15 mouse cellular contexts compared by ENCODE assay signal in the genomic region with DNA sequence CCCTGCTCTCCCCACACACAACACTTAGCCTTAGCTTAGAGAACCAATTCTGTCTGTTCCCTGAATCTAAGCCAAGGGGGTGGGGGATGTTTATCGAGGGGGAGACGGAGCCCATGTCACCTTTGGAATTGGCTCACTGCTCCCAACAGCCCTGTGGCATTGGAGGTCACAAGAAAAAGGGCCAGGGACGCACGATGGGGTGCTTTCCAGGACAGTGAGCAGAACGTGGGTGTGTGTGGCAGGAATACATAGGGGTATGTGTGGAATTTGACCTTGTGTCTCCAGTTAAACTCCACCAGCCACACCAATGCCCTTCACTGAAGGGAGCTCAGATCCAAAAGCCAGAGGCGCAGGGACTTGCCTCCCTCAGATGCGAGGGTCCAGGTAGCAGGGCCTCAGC.
DNase-seq lines count a peak whose midpoint lies in the region; ATAC-seq and TF ChIP-seq lines count a peak whose summit lies in the region.
"Had no signal": no experiment of that assay in that cellular context is flagged by ENCODE, and none has a peak within 500 bp of the region (broad histone marks: within the 10 kb centered on the region; RNA-seq: fewer than 3 reads in every experiment).

No protein-coding gene starts in this region.

- H3K9me3 ChIP-seq in hindbrain, embryonic 10.5 days = no peaks in the 10 kb centered on the region
- H3K9me3 ChIP-seq in hindbrain, postnatal 0 days (ENCODE audit: low read length) = no peaks in the 10 kb centered on the region
- no peaks in the 10 kb centered on the region for H3K9me3 ChIP-seq in heart, embryonic 14.5 days (ENCODE audit: control insufficient read depth, low read length)
- H3K9me3 ChIP-seq in liver, embryonic 15.5 days (replicated peaks) = no peaks in the 10 kb centered on the region
- H3K9me3 ChIP-seq in forebrain, embryonic 12.5 days = no peaks in the 10 kb centered on the region

- no peaks in the 10 kb centered on the region for H3K36me3 ChIP-seq in hindbrain, embryonic 10.5 days
- no peaks in the 10 kb centered on the region for H3K36me3 ChIP-seq in hindbrain, postnatal 0 days (ENCODE audit: insufficient read depth, low read length)
- no peaks in the 10 kb centered on the region for H3K36me3 ChIP-seq in heart, embryonic 14.5 days (ENCODE audit: control insufficient read depth, insufficient read depth, low read length)
- no peaks in the 10 kb centered on the region for H3K36me3 ChIP-seq in liver, embryonic 15.5 days (replicated peaks)
- H3K36me3 ChIP-seq in forebrain, embryonic 12.5 days (replicated peaks) = no peaks in the 10 kb centered on the region

- H3K4me3 ChIP-seq in hindbrain, embryonic 10.5 days = no peak overlapping the region
- no peak overlapping the region for H3K4me3 ChIP-seq in hindbrain, postnatal 0 days (ENCODE audit: low read length)
- H3K4me3 ChIP-seq in heart, embryonic 14.5 days (ENCODE audit: control insufficient read depth in 1 of 2, insufficient read depth in 1 of 2, low read depth in 1 of 2, low read length in 2 of 2) = no peak overlapping the region
- no peak overlapping the region for H3K4me3 ChIP-seq in liver, embryonic 15.5 days (replicated peaks)
- no peak overlapping the region for H3K4me3 ChIP-seq in forebrain, embryonic 12.5 days (replicated peaks)
- H3K4me3 ChIP-seq: myocyte had no signal

- 70% methylated on average over 7 of the region's 7 CpGs for WGBS in hindbrain, embryonic 10.5 days
- WGBS in hindbrain, postnatal 0 days = 74% methylated on average over 7 of the region's 7 CpGs
- WGBS in heart, embryonic 14.5 days = 34% methylated on average over 7 of the region's 7 CpGs
- 61% methylated on average over 7 of the region's 7 CpGs for WGBS in liver, embryonic 15.5 days (ENCODE audit: insufficient replicate concordance)
- WGBS in forebrain, embryonic 12.5 days = 79% methylated on average over 7 of the region's 7 CpGs

- H3K27ac ChIP-seq in hindbrain, embryonic 10.5 days = peak overlapping the region; percentile 12; the same call in 1 of the 2 replicates
- no peak overlapping the region for H3K27ac ChIP-seq in hindbrain, postnatal 0 days
- H3K27ac ChIP-seq in heart, embryonic 14.5 days (replicated peaks in 1 of 2; ENCODE audit: control insufficient read depth in 1 of 2, insufficient read depth in 1 of 2, low read depth in 2 of 2, low read length in 2 of 2) = peak overlapping the region; percentile 61 to 75
- no peak overlapping the region for H3K27ac ChIP-seq in liver, embryonic 15.5 days (replicated peaks)
- H3K27ac ChIP-seq in forebrain, embryonic 12.5 days = no peak overlapping the region

- no peaks in the 10 kb centered on the region for H3K27me3 ChIP-seq in hindbrain, embryonic 10.5 days (ENCODE audit: insufficient read depth, poor library complexity, severe bottlenecking)
- H3K27me3 ChIP-seq in hindbrain, postnatal 0 days (ENCODE audit: insufficient read depth, low read length) = no peaks in the 10 kb centered on the region
- H3K27me3 ChIP-seq in heart, embryonic 14.5 days (ENCODE audit: control insufficient read depth, insufficient read depth, low read length) = no peaks in the 10 kb centered on the region
- H3K27me3 ChIP-seq in liver, embryonic 15.5 days = no peaks in the 10 kb centered on the region
- H3K27me3 ChIP-seq in forebrain, embryonic 12.5 days = no peaks in the 10 kb centered on the region

- ATAC-seq in hindbrain, postnatal 0 days = no peak
- no peak for ATAC-seq in heart, embryonic 14.5 days (ENCODE audit: insufficient number of reproducible peaks, insufficient read depth, low FRiP score, low read depth)
- 0 out of 2 replicates have a peak, but pooled peaks have one; percentile 8 for ATAC-seq in liver, embryonic 15.5 days (ENCODE audit: insufficient read depth)
- no peak for ATAC-seq in forebrain, embryonic 12.5 days (ENCODE audit: low FRiP score)
- ATAC-seq: CD4-positive, CD25-positive, alpha-beta regulatory T cell, adult 4 months had no signal

- H3K9ac ChIP-seq in hindbrain, postnatal 0 days (replicated peaks; ENCODE audit: low read length) = no peak overlapping the region
- H3K9ac ChIP-seq in heart, embryonic 14.5 days (ENCODE audit: low read length) = peak overlapping the region; percentile 55
- H3K9ac ChIP-seq in liver, embryonic 15.5 days = no peak overlapping the region
- no peak overlapping the region for H3K9ac ChIP-seq in forebrain, embryonic 12.5 days

- no peak overlapping the region for H3K4me2 ChIP-seq in hindbrain, postnatal 0 days (ENCODE audit: low read depth, low read length)
- no peak overlapping the region for H3K4me2 ChIP-seq in heart, embryonic 14.5 days (ENCODE audit: low read length)
- no peak overlapping the region for H3K4me2 ChIP-seq in liver, embryonic 15.5 days
- H3K4me2 ChIP-seq in forebrain, embryonic 12.5 days = no peak overlapping the region

- TF ChIP-seq CTCF in hindbrain, postnatal 0 days (IDR thresholded peaks at IDR 0.05; ENCODE audit: low read depth) = no peak

- no peak for DNase-seq in hindbrain, embryonic 10.5 days (ENCODE audit: low spot score)
- no peak for DNase-seq in hindbrain, postnatal 0 days (ENCODE audit: low spot score)
- peak; percentile 78 for DNase-seq in kidney, adult 9 months
- no peak for DNase-seq in B cell, adult 2 months
- DNase-seq: adrenal gland, postnatal 14 days; cerebellum, postnatal 25 days; gastrocnemius, postnatal 25 days; layer of hippocampus, adult 9-11 months; right cerebral cortex, postnatal 25 days; thymus, postnatal 4 days had no signal

- peaks cover 31% of the 10 kb centered on the region for H3K4me1 ChIP-seq in hindbrain, embryonic 10.5 days (replicated peaks)
- H3K4me1 ChIP-seq in hindbrain, postnatal 0 days (ENCODE audit: insufficient read depth, low read length) = peaks cover 2% of the 10 kb centered on the region; the same call in 1 of the 2 replicates
- peaks cover 38 to 50% of the 10 kb centered on the region in 2 experiments for H3K4me1 ChIP-seq in heart, embryonic 14.5 days (ENCODE audit: control insufficient read depth in 2 of 2, insufficient read depth in 2 of 2, low read length in 2 of 2)
- H3K4me1 ChIP-seq in liver, embryonic 15.5 days (replicated peaks) = peaks cover 55% of the 10 kb centered on the region
- H3K4me1 ChIP-seq in forebrain, embryonic 12.5 days = peaks cover 6% of the 10 kb centered on the region; the same call in 1 of the 2 replicates

Comparison
In these comparisons a context has a peak if more than half of its experiments do, and no peak if none do; other contexts are left out.
1. H3K27ac ChIP-seq: peak in hindbrain, embryonic 10.5 days (single experiment) and heart, embryonic 14.5 days (2 of 2); none in hindbrain, postnatal 0 days (single experiment), liver, embryonic 15.5 days (single experiment) and forebrain, embryonic 12.5 days (single experiment).